9 mouse cellular contexts compared by ENCODE assay signal in genomic region chr15:84450441-84451183, GRCm38 (mm10). TPM values are rescaled to one million over a fixed set of nuclear protein-coding genes. Genes with fewer than 3 reads are reported as not detected.
DNase-seq lines count a peak whose midpoint lies in the region; ATAC-seq lines count a peak whose summit lies in the region.
"Had no signal": no experiment of that assay in that cellular context is flagged by ENCODE, and none has a peak within 500 bp of the region (broad histone marks: within the 10 kb centered on the region; RNA-seq: fewer than 3 reads in every experiment).

No protein-coding gene starts in this region.

- H3K4me3 ChIP-seq in kidney, embryonic 15.5 days (replicated peaks): peak overlapping the region; percentile 23; the same call in 1 of the 2 replicates
- H3K4me3 ChIP-seq in hindbrain, embryonic 14.5 days (replicated peaks; ENCODE audit: low read length): no peak overlapping the region

- H3K9ac ChIP-seq in kidney, embryonic 15.5 days: no peak overlapping the region
- H3K9ac ChIP-seq in hindbrain, embryonic 14.5 days: peak overlapping the region; percentile 31; the same call in 1 of the 2 replicates
- H3K9ac ChIP-seq: liver, embryonic 14.5 days had no signal

- WGBS in kidney, embryonic 15.5 days: 1% methylated on average over 21 of the region's 21 CpGs
- 3% methylated on average over 21 of the region's 21 CpGs for WGBS in hindbrain, embryonic 14.5 days

- ATAC-seq in kidney, embryonic 15.5 days (replicated peaks; ENCODE audit: low FRiP score): peak; percentile 47; the same call in 1 of the 2 replicates
- no peak for ATAC-seq in hindbrain, embryonic 14.5 days (ENCODE audit: low FRiP score)

- DNase-seq in kidney, adult 11 months: no peak
- DNase-seq in cerebellum, adult 9-11 months: peak; percentile 43
- DNase-seq in frontal cortex, postnatal 14 days (ENCODE audit: low spot score in 2 of 2): peak; percentile 46 to 64
- no peak for DNase-seq in hindbrain, embryonic 14.5 days (ENCODE audit: low spot score)
- DNase-seq in liver: peak; percentile 43
- peak; percentile 63 for DNase-seq in neural tube, embryonic 10.5 days (ENCODE audit: extremely low spot score, low spot score)
- peak; percentile 25 for DNase-seq in thymus, postnatal 14 days

- peak overlapping the region; percentile 70 for H3K27ac ChIP-seq in kidney, embryonic 15.5 days
- 0 out of 2 replicates have a peak overlapping the region, but pooled peaks have one; percentile 9 for H3K27ac ChIP-seq in hindbrain, embryonic 14.5 days
- H3K27ac ChIP-seq: liver, embryonic 14.5 days had no signal

- peak overlapping the region; percentile 57 for H3K4me2 ChIP-seq in kidney, embryonic 15.5 days
- H3K4me2 ChIP-seq in hindbrain, embryonic 14.5 days (replicated peaks): peak overlapping the region; percentile 37

- peaks cover 20% of the 10 kb centered on the region for H3K4me1 ChIP-seq in kidney, embryonic 15.5 days
- peaks cover 15% of the 10 kb centered on the region for H3K4me1 ChIP-seq in hindbrain, embryonic 14.5 days (replicated peaks; ENCODE audit: control insufficient read depth, insufficient read depth, low read length)

- H3K27me3 ChIP-seq in kidney, embryonic 15.5 days: peaks cover 48% of the 10 kb centered on the region
- peaks cover 10% of the 10 kb centered on the region for H3K27me3 ChIP-seq in hindbrain, embryonic 14.5 days (ENCODE audit: control insufficient read depth, insufficient read depth, low read length)

- no peaks in the 10 kb centered on the region for H3K36me3 ChIP-seq in kidney, embryonic 15.5 days
- H3K36me3 ChIP-seq in hindbrain, embryonic 14.5 days (replicated peaks; ENCODE audit: control insufficient read depth, insufficient read depth): no peaks in the 10 kb centered on the region

- no peaks in the 10 kb centered on the region for H3K9me3 ChIP-seq in kidney, embryonic 15.5 days (replicated peaks)
- H3K9me3 ChIP-seq in hindbrain, embryonic 14.5 days (ENCODE audit: control insufficient read depth, low read length): no peaks in the 10 kb centered on the region

RNA-seq across cellular contexts. Expression of gene Shisal1, which starts 3.7 kb away (rescaled TPM):
- 2.5 and 2.6 TPM in 2 replicates for polyA plus RNA-seq in kidney, embryonic 15.5 days (2015; fragmentation: Nextera tagmentation; extraction: Ambion mirVana)
- polyA plus RNA-seq in hindbrain, embryonic 14.5 days (2014; fragmentation: Nextera tagmentation; extraction: Ambion mirVana): 13.1 and 15.4 TPM in 2 replicates

Comparison
In these comparisons a context has a peak if more than half of its experiments do, and no peak if none do; other contexts are left out.
1. DNase-seq: peak in cerebellum, adult 9-11 months (single experiment), frontal cortex, postnatal 14 days (2 of 2), liver (single experiment), neural tube, embryonic 10.5 days (single experiment) and thymus, postnatal 14 days (single experiment); none in kidney, adult 11 months (single experiment) and hindbrain, embryonic 14.5 days (single experiment).